Mouse (Mus musculus): ENCODE data around the gene Med25.

The Med25 gene

GRCm38 (mm10) chr7:44892276-44892921 lies at the start of gene Med25:
Med25 (minus strand) TSS chr7:44892712.
- peak; percentile 86 for DNase-seq (ENCODE audit: low spot score)

GRCm38 (mm10) chr7:44938680-44939079 lies 46.2 kb upstream of the Med25 start:
- DNase-seq (ENCODE audit: low spot score): no peak

- peak; percentile 97 for DNase-seq (ENCODE audit: low spot score)
Measured at GRCm38 (mm10) chr7:44929204-44930151, 37.0 kb upstream of the Med25 start, which contains the start of gene Ap2a1. Ap2a1 (minus strand) TSS chr7:44929496.

GRCm38 (mm10) chr7:44928570-44928969 lies 36.1 kb upstream of the Med25 start:
- DNase-seq (ENCODE audit: low spot score): no peak

GRCm38 (mm10) chr7:44925468-44925867 lies 33.0 kb upstream of the Med25 start:
- no peak for DNase-seq (ENCODE audit: low spot score)

- no peak for DNase-seq (ENCODE audit: low spot score)
Measured at GRCm38 (mm10) chr7:44922530-44922929, 30.0 kb upstream of the Med25 start.

- no peak for DNase-seq (ENCODE audit: low spot score)
Measured at GRCm38 (mm10) chr7:44919127-44919526, 26.6 kb upstream of the Med25 start.

- no peak for DNase-seq (ENCODE audit: low spot score)
Measured at GRCm38 (mm10) chr7:44918219-44918618, 25.7 kb upstream of the Med25 start.

- DNase-seq (ENCODE audit: low spot score): no peak
Measured at GRCm38 (mm10) chr7:44916881-44917280, 24.4 kb upstream of the Med25 start.

- no peak for DNase-seq (ENCODE audit: low spot score)
Measured at GRCm38 (mm10) chr7:44916191-44916590, 23.7 kb upstream of the Med25 start.

GRCm38 (mm10) chr7:44915314-44915713 lies 22.8 kb upstream of the Med25 start:
- no peak for DNase-seq (ENCODE audit: low spot score)

GRCm38 (mm10) chr7:44914396-44914795 lies 21.9 kb upstream of the Med25 start:
- DNase-seq (ENCODE audit: low spot score): no peak

- no peak for DNase-seq (ENCODE audit: low spot score)
Measured at GRCm38 (mm10) chr7:44908706-44909476, 16.4 kb upstream of the Med25 start.

- DNase-seq (ENCODE audit: low spot score): no peak
Measured at GRCm38 (mm10) chr7:44905430-44905829, 12.9 kb upstream of the Med25 start.

- DNase-seq (ENCODE audit: low spot score): no peak
Measured at GRCm38 (mm10) chr7:44901230-44901722, 8.8 kb upstream of the Med25 start.

GRCm38 (mm10) chr7:44900632-44901031 lies 8.1 kb upstream of the Med25 start:
- no peak for DNase-seq (ENCODE audit: low spot score)

GRCm38 (mm10) chr7:44898607-44899006 lies 6.1 kb upstream of the Med25 start:
- DNase-seq (ENCODE audit: low spot score): no peak

- no peak for DNase-seq (ENCODE audit: low spot score)
Measured at GRCm38 (mm10) chr7:44896499-44896898, 4.0 kb upstream of the Med25 start.

GRCm38 (mm10) chr7:44895593-44896434 lies 3.3 kb upstream of the Med25 start, which contains the start of gene Fuz:
Fuz (plus strand) TSS chr7:44896079.
- DNase-seq (ENCODE audit: low spot score): peak; percentile 76

GRCm38 (mm10) chr7:44895206-44895592 lies 2.7 kb upstream of the Med25 start:
- no peak for DNase-seq (ENCODE audit: low spot score)

- no peak for DNase-seq (ENCODE audit: low spot score)
Measured at GRCm38 (mm10) chr7:44894175-44894574, 1.7 kb upstream of the Med25 start.

All from ovary, postnatal 14 days (tissue).